Mouse (Mus musculus): Measurements from ENCODE around the gene Olfr469. TPM values are rescaled to one million over a fixed set of nuclear protein-coding genes. Genes with fewer than 3 reads are reported as not detected.
"Not testable (repeated sequence)": the region's sequence is repeated elsewhere in the genome, so short reads cannot be mapped to it uniquely, and the experiment has no call there.

Gene Olfr469
- not detected for total RNA-seq (2021)
- long read RNA-seq, experiment 1: 0 reads
- long read RNA-seq, experiment 2: 0 reads

DNA sequence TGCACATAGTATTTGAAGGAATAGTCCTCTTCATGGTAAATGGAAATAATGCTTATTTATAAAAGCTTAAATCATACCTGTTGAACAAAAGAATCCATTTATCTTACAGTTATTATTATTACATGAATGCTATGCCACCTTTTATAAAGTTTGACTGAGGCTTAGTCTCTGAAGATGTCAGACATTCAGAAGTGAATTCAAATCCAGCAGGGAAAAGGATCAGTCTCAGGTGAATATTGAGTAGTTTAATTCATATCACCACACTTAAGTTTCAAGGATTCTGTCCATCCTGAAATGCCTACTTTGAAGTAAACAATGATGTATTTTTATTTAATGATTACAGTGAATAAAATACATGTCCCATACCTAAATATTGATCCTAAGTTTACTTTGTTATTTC, at the start of gene Olfr469:
Gene Olfr469 (minus strand): TSS at position 101 of the 400 bp plus-strand sequence.
- DNase-seq: not testable (repeated sequence)

DNA sequence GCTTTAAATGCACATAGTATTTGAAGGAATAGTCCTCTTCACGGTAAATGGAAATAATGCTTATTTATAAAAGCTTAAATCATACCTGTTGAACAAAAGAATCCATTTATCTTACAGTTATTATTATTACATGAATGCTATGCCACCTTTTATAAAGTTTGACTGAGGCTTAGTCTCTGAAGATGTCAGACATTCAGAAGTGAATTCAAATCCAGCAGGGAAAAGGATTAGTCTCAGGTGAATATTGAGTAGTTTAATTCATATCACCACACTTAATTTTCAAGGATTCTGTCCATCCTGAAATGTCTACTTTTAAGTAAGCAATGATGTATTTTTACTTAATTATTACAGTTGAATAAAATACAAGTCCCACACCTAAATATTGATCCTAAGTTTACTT, 22.0 kb upstream of the Olfr469 start, which contains the start of gene Olfr470:
Gene Olfr470 (minus strand): TSS at position 101 of the 400 bp plus-strand sequence.
- not testable (repeated sequence) for DNase-seq

DNA sequence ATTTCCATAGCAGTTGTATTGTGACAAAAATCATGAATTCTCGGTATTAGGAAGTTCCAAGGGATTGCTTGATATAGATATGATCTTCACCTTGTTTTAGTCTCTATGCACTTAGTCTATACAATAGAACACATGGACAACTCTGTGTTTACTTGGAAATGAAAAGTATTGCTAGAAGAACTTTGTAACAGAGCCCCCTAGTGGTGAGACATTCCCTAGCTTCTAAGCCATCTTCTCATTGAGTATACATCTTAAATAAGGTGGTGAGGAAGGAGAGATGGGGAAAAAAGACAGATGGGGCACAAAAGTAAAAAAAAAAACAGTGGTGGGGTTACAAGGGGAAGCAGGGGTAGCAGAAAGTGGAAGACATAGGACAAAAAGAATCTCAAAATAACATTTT, 16.4 kb upstream of the Olfr469 start:
- DNase-seq: no peak

DNA sequence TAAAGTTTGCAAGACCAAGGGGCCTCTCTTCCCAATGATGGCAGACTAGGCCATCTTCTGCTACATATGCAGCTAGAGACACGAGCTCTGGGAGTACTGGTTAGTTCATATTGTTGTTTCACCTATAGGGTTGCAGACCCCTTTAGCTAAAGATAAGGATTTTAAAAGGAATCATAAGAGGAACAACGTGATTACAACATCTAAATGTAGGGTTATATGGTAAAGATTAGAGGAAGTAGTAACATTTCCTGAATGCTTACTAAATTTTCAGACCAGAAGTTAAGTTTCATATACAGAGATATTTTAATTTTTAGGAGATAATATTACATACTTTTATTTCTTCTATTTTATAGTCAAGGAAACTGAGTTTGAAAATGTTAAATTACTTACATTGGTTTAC, 1.5 kb downstream of the Olfr469 start:
- not testable (repeated sequence) for DNase-seq

DNA sequence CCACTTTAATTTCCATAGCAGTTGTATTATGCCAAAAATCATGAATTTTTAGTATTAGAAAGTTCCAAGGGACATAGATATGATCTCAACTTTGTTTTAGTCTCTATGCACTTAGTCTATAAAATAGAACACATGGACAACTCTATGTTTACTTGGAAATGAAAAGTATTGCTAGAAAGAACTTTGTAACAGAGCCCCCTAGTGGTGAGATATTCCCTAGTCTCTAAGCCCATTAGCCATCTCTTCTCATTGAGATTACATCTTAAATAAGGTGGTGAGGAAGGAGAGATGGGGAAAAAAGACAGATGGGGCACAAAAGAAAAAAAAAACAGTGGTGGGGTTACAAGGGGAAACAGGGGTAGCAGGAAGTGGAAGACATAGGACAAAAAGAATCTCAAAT, 5.9 kb downstream of the Olfr469 start:
- peak in 1 of 2 experiments; percentile 4 for DNase-seq

DNA sequence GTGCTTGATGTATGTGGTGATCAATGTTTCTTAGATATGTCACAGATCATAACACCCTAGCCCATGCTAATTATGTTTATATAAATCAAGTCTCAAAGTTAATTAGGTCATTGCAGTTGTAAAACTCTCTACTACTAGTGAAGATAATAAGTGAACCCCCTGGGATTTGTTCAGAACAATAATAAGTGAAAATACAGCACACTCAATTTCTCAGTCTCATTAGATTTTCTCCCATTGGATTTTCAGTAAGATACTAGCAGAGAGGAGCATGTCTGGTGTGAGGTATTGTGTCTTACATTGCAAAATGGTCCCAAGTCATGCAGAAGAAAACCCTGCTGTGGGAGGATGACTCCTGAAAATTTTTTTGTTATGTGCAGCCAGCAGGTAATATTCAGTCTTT, 13.4 kb downstream of the Olfr469 start, which contains the start of gene Olfr467:
Gene Olfr467 (plus strand): TSS at position 301 of the 400 bp plus-strand sequence.
- DNase-seq: no peak

DNA sequence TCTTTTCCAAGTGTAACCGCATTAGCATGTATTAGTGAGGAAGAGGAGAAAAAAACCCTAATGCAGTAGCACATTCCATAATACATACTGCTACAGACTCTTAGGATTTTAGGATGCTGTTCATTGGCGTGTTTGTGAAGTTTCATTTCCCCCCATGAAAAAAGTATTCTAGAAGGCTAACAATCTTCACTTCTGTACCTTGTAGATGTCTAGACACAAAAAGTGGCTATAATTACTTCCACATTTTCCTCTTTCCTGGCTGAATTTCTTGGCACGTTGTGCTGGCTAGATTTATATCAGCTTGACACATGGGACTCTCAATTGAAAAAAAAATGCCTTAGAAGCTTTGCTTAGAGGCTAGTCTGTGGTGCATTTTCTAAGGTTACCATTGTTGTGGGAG, 23.2 kb downstream of the Olfr469 start:
- DNase-seq: no peak

DNA sequence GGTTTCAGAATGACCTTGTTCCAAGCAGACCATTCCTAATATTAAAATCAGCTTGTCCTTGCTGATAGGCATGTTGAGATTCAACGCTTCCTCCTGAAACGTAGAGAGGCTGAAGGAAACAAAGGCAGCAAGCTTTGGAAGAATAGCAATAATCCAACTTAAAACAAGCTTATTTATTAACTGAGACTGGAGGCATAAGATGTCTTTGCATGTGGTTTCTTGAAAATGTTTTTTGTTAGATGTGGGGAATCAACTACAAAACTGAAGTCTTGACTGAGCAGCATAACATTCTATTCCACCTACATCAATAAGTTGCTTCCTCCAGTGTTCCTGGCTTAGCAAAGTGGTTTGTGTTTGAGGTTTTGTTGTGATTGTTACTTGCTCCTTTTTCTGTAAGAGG, 24.2 kb downstream of the Olfr469 start, which contains the start of gene Ovch2:
Gene Ovch2 (minus strand): TSS at position 101 of the 400 bp plus-strand sequence.
- no peak for DNase-seq

DNA sequence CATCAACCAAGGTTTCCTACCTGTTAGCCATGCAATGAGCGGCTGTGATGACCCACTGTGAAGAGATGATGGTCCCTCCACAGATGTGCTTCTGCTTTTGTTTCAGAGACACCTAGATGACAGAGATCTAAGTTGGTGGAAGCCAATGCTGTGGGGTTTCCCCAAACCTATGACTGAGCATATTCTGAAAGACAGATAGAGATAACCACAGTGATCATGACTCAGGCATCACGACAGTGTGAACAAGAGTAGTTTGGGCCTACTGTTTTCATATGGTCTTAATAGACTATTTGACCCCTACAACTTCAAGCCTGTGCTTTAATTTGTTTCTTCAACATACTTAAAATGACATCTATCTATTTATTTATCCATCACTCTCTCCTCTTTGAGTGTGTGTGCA, 28.8 kb downstream of the Olfr469 start:
- no peak for DNase-seq

DNA sequence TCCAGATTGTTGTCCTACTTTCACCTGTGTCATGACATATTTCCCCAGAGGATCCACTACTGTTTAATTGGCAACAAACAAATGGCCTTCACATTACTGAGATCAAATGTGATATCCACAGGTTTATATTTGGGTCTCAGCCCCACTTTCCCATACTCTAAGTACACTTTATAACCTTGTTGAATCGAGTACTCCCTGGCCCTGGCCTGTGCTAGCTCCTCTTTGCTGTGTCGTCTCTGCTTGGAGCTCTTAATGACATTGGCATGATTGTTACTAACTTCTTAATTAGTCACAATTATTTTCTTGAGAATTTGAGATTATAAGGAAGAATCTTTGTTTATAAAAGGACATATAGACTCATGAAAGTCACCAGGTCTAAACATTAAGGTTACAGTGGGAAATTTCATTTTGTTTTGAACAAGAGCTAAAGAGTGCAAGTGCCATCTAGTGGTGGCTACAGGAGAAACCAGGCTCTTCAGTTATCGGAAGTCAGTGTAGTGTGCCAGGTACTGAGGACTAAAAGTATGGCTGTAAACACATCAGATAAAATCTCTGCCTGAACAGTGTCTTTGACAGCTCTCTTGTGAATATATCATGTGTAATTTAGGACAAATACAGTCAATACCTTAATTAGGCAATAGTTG, 37.2 kb downstream of the Olfr469 start:
- peak in 1 of 2 experiments; percentile 9 for DNase-seq

DNA sequence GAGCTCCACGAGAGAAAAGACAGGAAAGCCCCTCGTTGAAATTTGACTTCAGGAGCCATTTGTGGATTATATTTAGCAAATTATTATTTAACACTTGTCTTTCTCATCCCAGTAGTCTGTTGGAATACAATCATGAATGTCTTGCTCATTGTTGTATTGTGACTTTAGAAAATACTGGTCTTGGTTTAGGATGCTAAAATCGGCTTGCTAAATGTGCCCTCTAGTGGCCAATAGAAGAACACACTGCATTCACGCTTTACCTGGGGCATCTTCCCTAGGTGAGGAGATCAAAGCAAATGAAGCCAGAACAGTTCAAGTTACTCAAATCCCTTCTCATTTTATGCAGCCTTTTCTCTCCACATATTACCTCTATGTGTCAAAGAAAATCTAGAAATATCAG, 45.7 kb downstream of the Olfr469 start:
- DNase-seq: peak in 1 of 2 experiments; percentile 16

DNA sequence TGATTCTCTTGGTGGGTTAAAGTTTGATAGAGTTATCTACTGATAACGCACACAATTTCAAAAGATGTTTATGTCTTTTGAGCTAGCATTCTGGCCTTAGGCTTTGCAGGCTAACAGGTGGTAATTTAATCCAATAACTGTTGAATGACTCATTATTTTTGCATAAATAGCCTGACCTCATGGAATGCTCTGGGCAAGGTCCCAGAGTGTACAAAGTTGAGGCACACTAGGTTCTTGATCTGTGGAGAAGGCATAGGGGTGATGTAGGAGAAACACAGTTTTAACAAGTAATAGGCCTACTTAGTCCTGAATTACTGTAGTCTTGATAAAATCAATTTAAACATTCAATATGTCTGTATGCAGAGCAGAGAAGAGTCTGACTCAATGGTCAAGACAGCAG, 47.1 kb downstream of the Olfr469 start:
- no peak for DNase-seq

DNA sequence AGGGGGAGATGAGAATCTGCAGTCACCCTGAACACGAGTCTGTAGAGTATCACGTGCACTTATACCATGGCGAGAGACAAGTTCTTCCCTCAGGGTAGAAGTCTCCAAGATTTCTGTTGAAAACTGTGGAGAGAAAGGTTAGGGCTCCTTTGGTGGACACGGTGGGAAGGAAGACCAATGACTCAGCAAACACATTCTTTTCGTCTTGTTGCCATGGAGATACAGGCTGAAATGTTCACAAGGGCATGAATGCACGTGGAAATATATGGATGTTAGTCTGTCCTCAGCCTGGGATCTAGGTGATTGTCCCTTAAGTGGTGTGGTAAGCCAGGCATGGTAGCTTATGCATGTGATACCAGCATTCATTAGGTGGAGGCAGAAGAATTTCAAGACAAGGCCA, 54.5 kb downstream of the Olfr469 start:
- no peak for DNase-seq

Other genes starting within 250 kb of the Olfr469 start
- 10 to 100 TPM; 24.6 to 26.4 TPM for gene Ppfibp2, start 230.3 kb downstream of the Olfr469 start, total RNA-seq (2021)
- not detected for gene 5330417H12Rik, start 200.4 kb downstream of the Olfr469 start, total RNA-seq (2021)
- gene Cyb5r2, start 67.5 kb downstream of the Olfr469 start, total RNA-seq (2021): not detected
- gene Ovch2, start 24.3 kb downstream of the Olfr469 start, total RNA-seq (2021): not detected
- gene Olfr467, start 13.3 kb downstream of the Olfr469 start, total RNA-seq (2021): not detected
- gene Olfr470, start 21.9 kb upstream of the Olfr469 start, total RNA-seq (2021): not detected
- gene Olfr472, start 72.4 kb upstream of the Olfr469 start, total RNA-seq (2021): not detected
- not detected for gene Olfr473, start 104.9 kb upstream of the Olfr469 start, total RNA-seq (2021)
- gene Olfr474, start 129.1 kb upstream of the Olfr469 start, total RNA-seq (2021): not detected
- not detected for gene Olfr476, start 139.3 kb upstream of the Olfr469 start, total RNA-seq (2021)
- gene Olfr477, start 161.2 kb upstream of the Olfr469 start, total RNA-seq (2021): not detected
- gene Olfr478, start 208.4 kb upstream of the Olfr469 start, total RNA-seq (2021): not detected
- gene Olfr479, start 225.2 kb upstream of the Olfr469 start, total RNA-seq (2021): not detected
- not detected for gene Olfr480, start 241.8 kb upstream of the Olfr469 start, total RNA-seq (2021)